Mouse (Mus musculus) small intestine, adult 2 months (tissue): ENCODE measurements around the gene Acaa1b. TPM values are rescaled to one million over a fixed set of nuclear protein-coding genes. Genes with fewer than 3 reads are reported as not detected.

Experiments used
- H3K27ac ChIP-seq: fragments of 200-500 bp; 2 replicates; pipeline ENCODE4 v1.5.1; 2012; ENCODE audit warnings: low read depth, low read length, control low read depth, inconsistent platforms; ENCODE audit not compliant: insufficient read depth
- H3K27me3 ChIP-seq: fragments of 200-500 bp; 2 replicates; pipeline ENCODE4 v1.6.1; 2012; ENCODE audit warnings: mild to moderate bottlenecking, moderate library complexity, low read length, inconsistent platforms; ENCODE audit not compliant: control insufficient read depth, insufficient read depth
- H3K36me3 ChIP-seq: fragments of 200-500 bp; 2 replicates; pipeline ENCODE4 v1.6.1; 2012; ENCODE audit warnings: mild to moderate bottlenecking, low read length, control low read depth, inconsistent platforms; ENCODE audit not compliant: control insufficient read depth, insufficient read depth
- H3K4me1 ChIP-seq: fragments of 200-500 bp; 2 replicates; pipeline ENCODE4 v1.6.1; 2012; ENCODE audit warnings: low read length, inconsistent platforms, mixed read lengths; ENCODE audit not compliant: control insufficient read depth, insufficient read depth, insufficient read length
- H3K4me3 ChIP-seq: fragments of 200-500 bp; 2 replicates; pipeline ENCODE4 v1.5.1; 2012; ENCODE audit warnings: low read depth, mild to moderate bottlenecking, control low read depth, inconsistent platforms, low read length, moderate library complexity
- CTCF ChIP-seq: fragments of 200-500 bp; IDR thresholded peaks from 2 replicates; pipeline ENCODE4 v1.5.1; 2012; ENCODE audit warnings: low read depth, mild to moderate bottlenecking, control low read depth, inconsistent platforms, low read length, moderate library complexity, mixed read lengths; ENCODE audit not compliant: insufficient replicate concordance, insufficient read length; ENCODE audit errors: extremely low read depth
- POLR2A ChIP-seq: fragments of 200-500 bp; IDR thresholded peaks from 2 replicates; pipeline ENCODE4 v1.6.1; 2012; ENCODE audit warnings: low read depth, mild to moderate bottlenecking, control low read depth, inconsistent platforms, low read length, moderate library complexity
- WGBS: fragments of 180-500 bp; shearing (Covaris S2); methylation state at CpG from one replicate; pipeline ENCODE4 v1.1.7; 2018; 5-methylcytosine and 5-hydroxymethylcytosine counted together
- polyA plus RNA-seq: library from polyadenylated mRNA; depleted of rRNA; stranded (reverse); fragments of >200 nt; gene quantifications from 2 replicates; pipeline ENCODE4 v1.2.3, GENCODE M21; 2012; rRNA removed

Acaa1b gene
- polyA plus RNA-seq, result 15.6 and 15.8 TPM in 2 replicates

DNA sequence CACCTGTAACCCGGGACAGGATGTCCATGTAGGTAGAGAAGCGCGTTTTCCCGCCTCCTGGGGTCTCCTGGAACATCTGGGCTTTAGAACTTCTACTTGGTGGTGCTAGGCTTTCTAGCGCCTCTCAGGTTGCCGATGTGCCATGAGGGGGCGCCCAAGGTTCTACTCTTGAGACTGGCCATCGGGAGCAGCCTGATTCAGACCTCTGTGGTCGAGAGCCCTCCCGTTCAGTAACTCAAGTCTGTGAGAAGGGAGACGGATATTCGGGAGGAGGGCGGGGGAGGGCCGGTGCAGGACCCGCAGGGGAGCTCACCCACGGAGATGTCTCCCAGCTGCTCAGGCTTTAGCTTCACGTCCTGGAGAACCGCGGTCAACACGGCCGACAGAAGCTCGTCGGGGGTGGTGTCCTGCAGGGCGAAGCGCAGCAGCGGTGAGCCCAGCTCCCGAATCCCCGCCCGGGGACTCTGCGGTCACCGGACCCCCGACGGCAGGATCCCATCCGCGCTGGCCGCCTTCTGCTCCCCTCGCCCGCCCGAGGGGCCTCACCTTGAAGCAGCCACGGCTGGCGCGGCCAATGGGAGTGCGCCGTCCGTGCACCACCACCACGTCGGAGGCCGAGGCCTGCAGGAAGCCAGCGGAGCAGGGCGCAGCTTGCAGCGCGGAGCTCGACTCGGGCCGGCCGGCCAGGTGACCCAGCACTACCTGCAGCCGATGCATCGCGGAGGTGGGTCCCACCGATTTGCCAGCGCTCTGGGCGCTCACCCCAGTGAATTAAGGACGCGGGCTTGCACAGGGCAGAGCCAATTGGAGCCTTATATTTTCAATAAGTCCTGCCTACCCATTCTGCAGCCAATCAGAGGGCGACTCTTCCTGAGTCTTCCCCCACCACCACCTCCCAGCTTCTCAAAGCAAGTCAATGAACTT lies at the start of gene Acaa1b:
TSS of gene Acaa1b (minus strand) at position 816 of the 924 bp plus-strand sequence.
- Histone ChIP-seq H3K27me3 (no peaks in the 10 kb centered on the region), H3K27ac (no peak within 1 kb of the TSS), H3K4me3 (peak within 1 kb of the TSS; percentile 76), H3K36me3 (no peaks in the 10 kb centered on the region), H3K4me1 (no peaks in the 10 kb centered on the region; the same call in none of the 2 replicates)
- WGBS, result 1% methylated on average over 65 of the region's 65 CpGs
- TF ChIP-seq POLR2A (no peak), CTCF (peak; percentile 68; the same call in 1 of the 2 replicates)

DNA sequence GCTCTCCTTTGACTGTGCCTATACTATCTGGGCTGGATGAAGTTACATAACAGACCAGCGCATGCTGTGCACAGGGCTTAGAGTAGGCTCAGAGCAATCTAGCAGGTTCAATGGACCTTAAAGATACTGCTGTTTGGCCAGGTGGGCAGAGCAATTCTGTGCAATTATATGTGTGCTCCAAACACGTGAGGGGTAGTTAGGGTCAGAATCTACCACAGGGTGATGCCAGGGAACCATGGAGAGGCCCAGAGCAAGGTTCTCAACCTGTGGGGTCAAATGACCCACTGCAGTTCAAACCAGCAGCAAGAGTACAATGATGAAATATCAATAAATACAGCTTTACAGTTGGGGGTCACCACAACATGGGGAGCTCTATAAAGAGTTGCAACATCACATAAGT lies 49.8 kb upstream of the Acaa1b start:
- TF ChIP-seq CTCF (no peak), POLR2A (no peak)
- Histone ChIP-seq H3K4me1 (no peaks in the 10 kb centered on the region), H3K27me3 (no peaks in the 10 kb centered on the region), H3K4me3 (no peak overlapping the region), H3K27ac (no peak overlapping the region), H3K36me3 (no peaks in the 10 kb centered on the region)
- 62% methylated on average over 2 of the region's 2 CpGs for WGBS

DNA sequence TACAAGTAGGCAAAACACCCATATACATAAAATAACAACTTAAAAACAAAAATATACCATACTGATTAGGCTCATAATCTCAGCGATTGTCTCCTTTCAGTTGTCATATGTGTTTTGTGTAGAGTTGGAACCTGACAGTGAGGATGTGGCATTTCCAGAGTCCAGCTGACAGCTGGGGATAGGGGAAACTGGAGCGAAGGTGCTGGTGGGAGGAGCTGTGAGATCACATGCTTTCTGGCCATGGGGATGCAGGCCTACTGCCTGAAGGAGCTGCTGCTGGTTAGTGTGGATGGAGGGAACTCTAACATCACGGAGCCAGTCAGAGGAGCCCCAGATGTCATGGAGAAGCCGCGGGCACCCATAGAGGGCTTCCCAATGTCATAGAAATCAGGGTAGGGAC lies 48.9 kb upstream of the Acaa1b start:
- WGBS, result 88% methylated on average over 5 of the region's 5 CpGs

GRCm38 (mm10) chr9:119203617-119204016 lies 46.7 kb upstream of the Acaa1b start:
- no peaks in the 10 kb centered on the region for H3K36me3 ChIP-seq
- H3K27ac ChIP-seq, result no peak overlapping the region
- TF ChIP-seq POLR2A, result no peak
- no peak for TF ChIP-seq CTCF
- no peaks in the 10 kb centered on the region for H3K4me1 ChIP-seq
- H3K27me3 ChIP-seq, result no peaks in the 10 kb centered on the region
- WGBS, result 96% methylated on average over 9 of the region's 9 CpGs
- no peak overlapping the region for H3K4me3 ChIP-seq

More for the DNA sequence above, 48.9 kb upstream of the Acaa1b start:
- Histone ChIP-seq H3K27ac (no peak overlapping the region), H3K36me3 (no peaks in the 10 kb centered on the region), H3K4me3 (no peak overlapping the region), H3K27me3 (no peaks in the 10 kb centered on the region), H3K4me1 (no peaks in the 10 kb centered on the region)
- no peak for TF ChIP-seq POLR2A
- no peak for TF ChIP-seq CTCF

DNA sequence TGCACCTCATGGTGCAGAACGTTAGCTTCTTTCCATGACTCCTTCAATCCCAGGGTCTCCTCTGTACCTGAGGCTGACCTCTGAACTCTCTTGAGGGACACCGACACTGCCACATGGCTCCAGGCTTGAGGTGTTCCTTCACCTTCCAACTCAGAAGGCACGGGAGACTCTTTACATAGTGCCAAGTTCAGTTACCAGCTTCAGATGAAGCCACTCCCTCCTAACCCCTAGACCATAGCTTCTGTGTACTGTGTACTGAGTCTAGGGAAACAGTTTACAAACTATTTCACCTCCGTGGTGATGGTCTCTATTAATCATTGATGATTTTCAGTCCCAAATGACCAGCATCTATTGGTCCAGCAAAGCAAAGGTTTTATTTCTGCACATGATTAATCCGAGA lies 44.8 kb upstream of the Acaa1b start:
- Histone ChIP-seq H3K27ac (no peak overlapping the region), H3K4me1 (no peaks in the 10 kb centered on the region), H3K36me3 (no peaks in the 10 kb centered on the region), H3K4me3 (no peak overlapping the region), H3K27me3 (no peaks in the 10 kb centered on the region)
- TF ChIP-seq CTCF, result no peak
- no peak for TF ChIP-seq POLR2A
- 69% methylated on average over 5 of the region's 5 CpGs for WGBS

DNA sequence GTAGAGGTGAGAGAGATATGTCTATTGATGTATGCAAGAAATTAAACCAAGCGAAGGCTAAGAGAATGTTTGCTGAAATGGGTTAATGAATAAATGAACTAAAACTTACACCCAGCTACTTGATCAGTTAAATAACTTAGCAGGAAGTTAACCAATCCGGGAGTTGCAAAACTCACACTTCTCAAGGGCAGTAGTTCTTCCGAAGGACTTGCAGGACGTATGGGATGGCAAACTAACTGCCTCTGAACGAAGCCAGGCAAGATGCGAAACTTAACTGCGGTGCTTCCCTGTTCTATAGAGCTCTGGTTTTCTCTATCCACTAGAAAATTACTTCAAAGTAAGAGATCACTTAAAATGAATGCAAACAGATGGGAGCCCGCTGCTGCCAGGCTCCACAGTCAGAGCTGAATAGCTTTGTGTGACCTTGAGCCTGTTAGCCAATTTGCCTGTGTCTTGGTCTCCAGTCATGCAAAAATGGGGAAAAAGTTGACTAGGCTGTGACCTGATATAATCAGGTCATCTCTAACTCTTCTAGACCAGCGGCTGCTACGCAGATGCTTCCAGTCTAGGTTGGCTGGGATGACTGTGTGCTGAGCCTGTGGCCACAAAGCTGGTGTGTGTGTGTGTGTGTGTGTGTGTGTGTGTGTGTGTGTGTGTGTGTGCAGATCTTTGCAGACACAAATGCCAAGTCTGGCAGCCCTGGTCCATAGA lies 42.4 kb upstream of the Acaa1b start:
- 69% methylated on average over 10 of the region's 10 CpGs for WGBS
- Histone ChIP-seq H3K4me1 (no peaks in the 10 kb centered on the region), H3K4me3 (no peak overlapping the region), H3K27ac (no peak overlapping the region), H3K27me3 (no peaks in the 10 kb centered on the region), H3K36me3 (no peaks in the 10 kb centered on the region)
- TF ChIP-seq POLR2A (no peak), CTCF (no peak)
